Mouse (Mus musculus): ENCODE data around the gene 9230104L09Rik. TPM values are rescaled to one million over a fixed set of nuclear protein-coding genes. Genes with fewer than 3 reads are reported as not detected.
A peak's percentile ranks its signal among the peaks of the same experiment; 100 is the strongest.

Gene 9230104L09Rik
- polyA plus RNA-seq, 1 experiment from 2014 or later: not detected

GRCm38 (mm10) chr2:148877016-148877770 is 12.4 kb upstream of the 9230104L09Rik start:
- Histone ChIP-seq H3K4me2 (no peak overlapping the region), H3K9me3 (no peaks in the 10 kb centered on the region), H3K27ac (no peak overlapping the region), H3K4me1 (peaks cover 20% of the 10 kb centered on the region), H3K27me3 (replicated peaks) (no peaks in the 10 kb centered on the region), H3K4me3 (replicated peaks) (no peak overlapping the region), H3K9ac (no peak overlapping the region), H3K36me3 (peaks cover 5% of the 10 kb centered on the region; the same call in 1 of the 2 replicates)
- no peak for ATAC-seq (ENCODE audit: insufficient read depth, low FRiP score, low read depth)
- 16% methylated on average over 3 of the region's 3 CpGs for WGBS

DNA sequence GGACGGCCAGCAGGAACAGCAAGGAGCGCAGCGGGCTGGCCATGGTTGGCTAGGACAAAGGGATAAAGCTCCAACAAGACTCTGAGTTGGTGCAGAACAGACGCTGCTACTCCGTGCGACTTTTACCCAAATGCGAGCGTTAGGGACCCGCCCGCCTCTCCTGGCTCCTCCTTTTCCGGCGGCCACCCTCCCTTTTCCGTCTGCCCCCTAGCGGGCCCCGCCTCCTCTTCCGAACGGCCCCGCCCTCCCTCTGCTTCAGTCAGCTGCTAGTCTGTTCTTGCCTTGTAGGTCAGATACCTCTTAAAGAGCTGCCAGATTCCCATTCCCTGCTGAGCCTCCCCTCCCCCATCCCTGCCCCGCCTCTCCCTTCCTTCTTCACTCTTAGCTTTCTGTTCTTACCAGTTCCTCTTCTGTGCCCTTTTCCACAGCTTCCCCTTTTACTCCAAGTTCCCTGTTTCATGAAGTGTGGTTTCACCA is 10.5 kb upstream of the 9230104L09Rik start, which contains the start of gene Cst3:
TSS of gene Cst3 (minus strand) at position 358 of the 477 bp plus-strand sequence.
- 0% methylated on average over 18 of the region's 19 CpGs for WGBS
- Histone ChIP-seq H3K4me3 (replicated peaks) (peak within 1 kb of the TSS; percentile 95), H3K27me3 (replicated peaks) (no peaks in the 10 kb centered on the region), H3K9ac (peak within 1 kb of the TSS; percentile 91), H3K36me3 (peaks cover 11% of the 10 kb centered on the region), H3K4me1 (peaks cover 20% of the 10 kb centered on the region), H3K4me2 (peak within 1 kb of the TSS; percentile 80), H3K27ac (peak within 1 kb of the TSS; percentile 97), H3K9me3 (no peaks in the 10 kb centered on the region)
- peak; percentile 95 for ATAC-seq (ENCODE audit: insufficient read depth, low FRiP score, low read depth)

GRCm38 (mm10) chr2:148874617-148875334 is 9.9 kb upstream of the 9230104L09Rik start:
- 4% methylated on average over 34 of the region's 34 CpGs for WGBS
- no peaks in the 10 kb centered on the region for H3K9me3 ChIP-seq
- peak overlapping the region; percentile 95 for H3K4me3 ChIP-seq (replicated peaks)
- H3K36me3 ChIP-seq: peaks cover 11% of the 10 kb centered on the region
- peak; percentile 57; the same call in 1 of the 2 replicates for ATAC-seq (ENCODE audit: insufficient read depth, low FRiP score, low read depth)
- H3K9ac ChIP-seq: peak overlapping the region; percentile 91
- no peaks in the 10 kb centered on the region for H3K27me3 ChIP-seq (replicated peaks)
- H3K27ac ChIP-seq: peak overlapping the region; percentile 97
- H3K4me1 ChIP-seq: peaks cover 20% of the 10 kb centered on the region
- peak overlapping the region; percentile 80 for H3K4me2 ChIP-seq

DNA sequence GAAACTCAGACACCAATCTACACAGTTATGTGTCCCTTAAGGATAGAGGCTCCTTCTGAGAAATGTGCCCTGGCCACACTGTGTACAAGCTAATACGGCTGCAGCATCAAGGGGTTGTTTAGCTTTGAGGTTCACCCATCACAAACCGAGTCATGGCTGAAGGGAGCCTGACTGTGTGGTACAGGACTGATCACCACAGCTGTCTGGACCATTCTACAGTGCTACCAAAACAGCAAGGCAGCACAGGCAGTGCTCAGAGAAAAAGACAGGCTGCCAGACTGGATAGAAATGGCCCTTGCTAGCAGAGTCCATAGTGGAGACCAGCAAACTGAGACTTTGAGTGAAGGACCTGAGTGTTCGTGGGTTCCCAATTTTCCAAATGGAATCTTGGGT is 9.4 kb upstream of the 9230104L09Rik start:
- Histone ChIP-seq H3K4me3 (replicated peaks) (peak overlapping the region; percentile 95), H3K27me3 (replicated peaks) (no peaks in the 10 kb centered on the region), H3K9me3 (no peaks in the 10 kb centered on the region), H3K4me2 (peak overlapping the region; percentile 80), H3K36me3 (peaks cover 11% of the 10 kb centered on the region), H3K4me1 (peaks cover 20% of the 10 kb centered on the region), H3K27ac (peak overlapping the region; percentile 97; the same call in 1 of the 2 replicates), H3K9ac (peak overlapping the region; percentile 91; the same call in 1 of the 2 replicates)
- no peak for ATAC-seq (ENCODE audit: insufficient read depth, low FRiP score, low read depth)
- 18% methylated on average over 3 of the region's 3 CpGs for WGBS

DNA sequence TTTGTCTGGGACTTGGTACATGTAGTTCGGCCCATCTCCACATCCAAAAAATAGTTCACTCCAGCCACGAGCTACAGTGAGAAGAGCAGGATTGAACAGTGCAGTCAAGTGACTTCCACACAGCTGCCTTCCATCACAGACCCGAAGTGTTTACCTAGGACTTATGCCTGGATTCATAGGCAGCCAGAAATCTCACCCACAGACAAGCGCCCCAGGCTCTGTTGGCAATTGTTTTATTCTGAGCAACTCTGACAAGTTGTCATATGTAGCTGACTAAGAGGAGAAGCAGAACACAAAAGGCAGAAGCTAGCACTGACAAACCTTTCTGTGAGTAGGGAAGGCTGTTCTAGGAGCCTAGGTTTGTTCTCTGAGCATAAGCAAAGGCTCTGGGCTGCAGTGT is 8.0 kb upstream of the 9230104L09Rik start:
- Histone ChIP-seq H3K4me2 (peak overlapping the region; percentile 80), H3K9me3 (no peaks in the 10 kb centered on the region), H3K9ac (no peak overlapping the region), H3K27me3 (replicated peaks) (no peaks in the 10 kb centered on the region), H3K27ac (peak overlapping the region; percentile 97), H3K4me3 (replicated peaks) (peak overlapping the region; percentile 95), H3K36me3 (peaks cover 11% of the 10 kb centered on the region), H3K4me1 (peaks cover 20% of the 10 kb centered on the region)
- WGBS: 34% methylated on average over 4 of the region's 4 CpGs
- ATAC-seq (ENCODE audit: insufficient read depth, low FRiP score, low read depth): peak; percentile 34; the same call in 1 of the 2 replicates

- Histone ChIP-seq H3K27me3 (replicated peaks) (no peaks in the 10 kb centered on the region), H3K4me3 (replicated peaks) (no peak overlapping the region), H3K9ac (no peak overlapping the region), H3K27ac (no peak overlapping the region), H3K9me3 (no peaks in the 10 kb centered on the region), H3K4me2 (no peak overlapping the region), H3K36me3 (peaks cover 11% of the 10 kb centered on the region), H3K4me1 (peaks cover 16% of the 10 kb centered on the region)
- ATAC-seq (ENCODE audit: insufficient read depth, low FRiP score, low read depth): no peak
- 86% methylated on average over 3 of the region's 3 CpGs for WGBS
These were observed 5.7 kb upstream of the 9230104L09Rik start for GRCm38 (mm10) chr2:148870526-148870925.

DNA sequence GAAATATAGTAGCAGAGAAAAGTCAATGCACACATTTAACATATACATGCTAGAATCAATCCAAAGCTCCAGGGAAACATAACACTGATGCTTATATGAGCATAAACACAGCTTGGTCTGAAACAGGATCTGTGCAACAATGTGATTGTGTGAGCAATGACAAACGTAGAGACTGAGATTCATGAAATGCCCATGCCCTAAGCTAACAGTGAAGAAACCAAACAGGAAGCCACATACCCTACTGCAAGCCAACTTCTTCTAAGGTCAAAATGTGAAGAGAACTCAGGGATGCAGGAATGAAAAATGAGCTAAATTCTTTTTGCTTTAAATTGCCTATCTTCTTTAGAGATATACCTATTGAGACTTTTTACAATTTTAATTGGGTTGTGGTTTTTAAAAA is 4.1 kb upstream of the 9230104L09Rik start:
- no peaks in the 10 kb centered on the region for H3K27me3 ChIP-seq (replicated peaks)
- no peak for ATAC-seq (ENCODE audit: insufficient read depth, low FRiP score, low read depth)
- peaks cover 11% of the 10 kb centered on the region for H3K36me3 ChIP-seq
- 34% methylated on average over 1 of the region's 1 CpGs for WGBS
- H3K4me1 ChIP-seq: peaks cover 10% of the 10 kb centered on the region
- H3K9ac ChIP-seq: no peak overlapping the region
- H3K4me3 ChIP-seq (replicated peaks): no peak overlapping the region
- no peaks in the 10 kb centered on the region for H3K9me3 ChIP-seq
- H3K27ac ChIP-seq: no peak overlapping the region
- H3K4me2 ChIP-seq: no peak overlapping the region

- ATAC-seq (ENCODE audit: insufficient read depth, low FRiP score, low read depth): no peak
- H3K4me3 ChIP-seq (replicated peaks): no peak overlapping the region
- H3K9me3 ChIP-seq: no peaks in the 10 kb centered on the region
- no peaks in the 10 kb centered on the region for H3K36me3 ChIP-seq
- no peak overlapping the region for H3K27ac ChIP-seq
- no peaks in the 10 kb centered on the region for H3K27me3 ChIP-seq (replicated peaks)
- no peak overlapping the region for H3K4me2 ChIP-seq
- no peak overlapping the region for H3K9ac ChIP-seq
- H3K4me1 ChIP-seq: no peaks in the 10 kb centered on the region
These were observed 3.1 kb downstream of the 9230104L09Rik start for GRCm38 (mm10) chr2:148861693-148862092.

DNA sequence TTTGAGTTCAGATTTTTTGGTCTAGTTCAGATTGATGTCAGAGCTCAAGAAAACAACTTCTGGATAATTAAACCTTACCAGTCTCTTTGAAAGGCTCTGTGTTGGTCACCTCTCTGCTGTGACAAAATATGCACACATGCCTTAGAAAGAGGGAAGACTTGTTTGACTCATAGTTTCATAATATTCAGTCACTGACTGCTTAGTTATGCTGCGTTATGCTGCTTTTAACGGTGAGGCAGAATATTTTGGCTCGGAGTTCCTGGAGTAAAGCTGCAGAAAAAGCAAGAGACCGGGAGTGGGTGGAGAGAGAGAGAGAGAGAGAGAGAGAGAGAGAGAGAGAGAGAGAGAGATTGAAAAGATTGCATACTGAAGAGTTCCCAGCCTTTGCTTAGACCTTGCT is 3.8 kb downstream of the 9230104L09Rik start:
- H3K4me1 ChIP-seq: no peaks in the 10 kb centered on the region
- H3K27ac ChIP-seq: no peak overlapping the region
- no peak for ATAC-seq (ENCODE audit: insufficient read depth, low FRiP score, low read depth)
- no peak overlapping the region for H3K9ac ChIP-seq
- no peaks in the 10 kb centered on the region for H3K36me3 ChIP-seq
- H3K9me3 ChIP-seq: no peaks in the 10 kb centered on the region
- H3K27me3 ChIP-seq (replicated peaks): no peaks in the 10 kb centered on the region
- H3K4me3 ChIP-seq (replicated peaks): no peak overlapping the region
- H3K4me2 ChIP-seq: no peak overlapping the region
- WGBS: 70% methylated on average over 4 of the region's 4 CpGs

DNA sequence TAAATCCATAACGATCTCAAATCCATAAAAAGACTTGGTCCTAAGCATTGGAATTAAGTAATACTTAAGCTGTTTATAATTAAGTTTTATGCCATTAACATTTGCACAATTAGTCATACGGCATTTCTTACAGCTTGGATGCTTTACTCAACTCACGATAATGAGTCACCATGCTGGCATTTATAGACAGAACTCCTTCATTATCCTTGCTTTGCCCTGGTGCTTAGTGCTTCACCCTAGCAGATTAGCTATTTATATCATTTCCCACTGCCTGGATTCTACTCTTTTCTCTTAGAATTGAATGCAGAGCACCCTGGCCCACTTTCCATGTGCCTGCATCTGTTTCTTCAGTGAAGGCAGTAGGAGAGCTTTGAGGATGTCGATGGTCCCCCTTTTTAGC is 7.3 kb downstream of the 9230104L09Rik start:
- no peak overlapping the region for H3K4me2 ChIP-seq
- H3K9ac ChIP-seq: no peak overlapping the region
- no peaks in the 10 kb centered on the region for H3K36me3 ChIP-seq
- H3K9me3 ChIP-seq: no peaks in the 10 kb centered on the region
- no peak for ATAC-seq (ENCODE audit: insufficient read depth, low FRiP score, low read depth)
- H3K4me1 ChIP-seq: no peaks in the 10 kb centered on the region
- no peak overlapping the region for H3K4me3 ChIP-seq (replicated peaks)
- 69% methylated on average over 4 of the region's 4 CpGs for WGBS
- H3K27me3 ChIP-seq (replicated peaks): no peaks in the 10 kb centered on the region
- no peak overlapping the region for H3K27ac ChIP-seq

GRCm38 (mm10) chr2:148856630-148857400 is 8.0 kb downstream of the 9230104L09Rik start:
- WGBS: 50% methylated on average over 8 of the region's 8 CpGs
- H3K4me2 ChIP-seq: no peak overlapping the region
- no peaks in the 10 kb centered on the region for H3K36me3 ChIP-seq
- H3K9me3 ChIP-seq: no peaks in the 10 kb centered on the region
- H3K4me1 ChIP-seq: no peaks in the 10 kb centered on the region
- no peak for ATAC-seq (ENCODE audit: insufficient read depth, low FRiP score, low read depth)
- no peak overlapping the region for H3K4me3 ChIP-seq (replicated peaks)
- H3K9ac ChIP-seq: no peak overlapping the region
- H3K27me3 ChIP-seq (replicated peaks): no peaks in the 10 kb centered on the region
- no peak overlapping the region for H3K27ac ChIP-seq
